Mouse (Mus musculus): ENCODE measurements at regions not wholly inside any gene's neighbourhood (a gene's known extent, or its start where the extent isn't known, plus 50 kb on each side); places are given as distances from the start of the nearest gene placed in this dataset.
A peak's percentile ranks its signal among the peaks of the same experiment; 100 is the strongest.

GRCm38 (mm10) chr14:46514262-46514932 lies 123.9 kb upstream of the Bmp4 start:
- DNase-seq, result no peak

- peak; percentile 24 for DNase-seq
Observed at GRCm38 (mm10) chr14:46512118-46512517, 121.6 kb upstream of the Bmp4 start.

- DNase-seq, result no peak
Observed at GRCm38 (mm10) chr14:46508871-46509270, 118.4 kb upstream of the Bmp4 start.

GRCm38 (mm10) chr14:46505266-46505665 lies 114.8 kb upstream of the Bmp4 start:
- DNase-seq, result no peak

GRCm38 (mm10) chr14:46491601-46492000 lies 101.1 kb upstream of the Bmp4 start:
- DNase-seq, result no peak

- no peak for DNase-seq
Observed at GRCm38 (mm10) chr14:46491182-46491581, 100.7 kb upstream of the Bmp4 start.

- no peak for DNase-seq
Observed at GRCm38 (mm10) chr14:46487551-46487950, 97.1 kb upstream of the Bmp4 start.

- no peak for DNase-seq
Observed at GRCm38 (mm10) chr14:46480396-46480795, 89.9 kb upstream of the Bmp4 start.

- DNase-seq, result no peak
Observed at GRCm38 (mm10) chr14:46475945-46476344, 85.5 kb upstream of the Bmp4 start.

GRCm38 (mm10) chr14:46462967-46463366 lies 72.5 kb upstream of the Bmp4 start:
- no peak for DNase-seq

GRCm38 (mm10) chr14:46461960-46462359 lies 71.5 kb upstream of the Bmp4 start:
- DNase-seq, result no peak

GRCm38 (mm10) chr14:46454500-46454899 lies 64.0 kb upstream of the Bmp4 start:
- DNase-seq, result no peak

- DNase-seq, result no peak
Observed at GRCm38 (mm10) chr14:46441696-46442095, 51.2 kb upstream of the Bmp4 start.
